ENCODE assay signal across 8 mouse cellular contexts in the genomic region with DNA sequence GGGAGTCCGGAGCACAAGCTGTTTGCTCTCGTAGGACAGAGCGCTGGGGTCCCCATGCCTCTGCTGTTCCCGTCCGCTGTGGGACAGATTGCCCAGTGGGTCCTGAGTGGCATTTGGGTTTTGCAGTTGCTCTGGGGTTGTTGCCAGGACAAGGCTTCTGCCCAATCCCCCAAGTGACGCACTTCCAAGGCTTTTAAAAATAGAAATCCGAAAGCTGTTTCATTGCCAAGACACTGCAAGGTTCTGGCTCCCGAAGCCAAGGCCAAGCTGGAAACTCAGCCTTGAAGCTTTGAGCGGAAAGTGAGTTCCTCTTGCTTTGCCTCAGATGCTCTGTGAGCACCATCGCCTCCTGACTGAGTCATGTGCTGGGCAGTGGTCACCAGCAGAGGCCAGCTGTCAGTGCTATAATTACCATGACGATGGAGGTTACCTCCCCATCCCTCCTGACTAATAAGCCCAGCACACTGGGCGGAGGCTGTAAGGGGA. TPM values are rescaled to one million over a fixed set of nuclear protein-coding genes. Genes with fewer than 3 reads are reported as not detected.
A peak's percentile ranks its signal among the peaks of the same experiment; 100 is the strongest.
DNase-seq lines count a peak whose midpoint lies in the region; ATAC-seq lines count a peak whose summit lies in the region.

No protein-coding gene starts in this region.

- no peaks in the 10 kb centered on the region for H3K36me3 ChIP-seq in heart, embryonic 16.5 days (ENCODE audit: control insufficient read depth, insufficient read depth)
- H3K36me3 ChIP-seq in liver, embryonic 11.5 days (ENCODE audit: control insufficient read depth, insufficient read depth, low read length), result no peaks in the 10 kb centered on the region

- no peaks in the 10 kb centered on the region for H3K9me3 ChIP-seq in heart, embryonic 16.5 days (replicated peaks; ENCODE audit: control insufficient read depth, low read length)
- H3K9me3 ChIP-seq in liver, embryonic 11.5 days (ENCODE audit: control insufficient read depth, low read length), result no peaks in the 10 kb centered on the region

- peak; percentile 78 for ATAC-seq in heart, embryonic 16.5 days (replicated peaks; ENCODE audit: extremely low read depth, insufficient read depth, low FRiP score)
- ATAC-seq in liver, embryonic 11.5 days (replicated peaks; ENCODE audit: low FRiP score), result no peak

- H3K9ac ChIP-seq in heart, embryonic 16.5 days (ENCODE audit: low read length), result no peak overlapping the region
- no peak overlapping the region for H3K9ac ChIP-seq in liver, embryonic 11.5 days (ENCODE audit: low read depth, low read length)

- WGBS in heart, embryonic 16.5 days, result 36% methylated on average over 12 of the region's 12 CpGs
- 82% methylated on average over 12 of the region's 12 CpGs for WGBS in liver, embryonic 11.5 days

- H3K27ac ChIP-seq in heart, embryonic 16.5 days (ENCODE audit: low read length), result peak overlapping the region; percentile 37; the same call in 1 of the 2 replicates
- no peak overlapping the region for H3K27ac ChIP-seq in liver, embryonic 11.5 days (ENCODE audit: low read depth, low read length)

- peaks cover 13% of the 10 kb centered on the region for H3K4me1 ChIP-seq in heart, embryonic 16.5 days (ENCODE audit: control insufficient read depth, insufficient read depth, low read length)
- no peaks in the 10 kb centered on the region for H3K4me1 ChIP-seq in liver, embryonic 11.5 days (replicated peaks; ENCODE audit: control insufficient read depth, insufficient read depth, low read length)

- DNase-seq in ovary, adult 18-20 months (ENCODE audit: low spot score), result peak; percentile 89
- DNase-seq in ovary, postnatal 10 days (ENCODE audit: low spot score), result no peak
- DNase-seq in cerebellum, postnatal 10 days, result peak; percentile 92 to 93
- peak; percentile 38 to 73 for DNase-seq in layer of hippocampus, postnatal 14 days (ENCODE audit: low spot score in 2 of 2)
- peak; percentile 38 for DNase-seq in ovary, postnatal 14 days (ENCODE audit: low spot score)
- DNase-seq in natural killer cell, adult 2 months (ENCODE audit: low spot score in 2 of 2), result no peak
- no peak for DNase-seq in liver, embryonic 11.5 days (ENCODE audit: low spot score)

- no peak overlapping the region for H3K4me3 ChIP-seq in heart, embryonic 16.5 days (ENCODE audit: low read length)
- no peak overlapping the region for H3K4me3 ChIP-seq in liver, embryonic 11.5 days (ENCODE audit: low read depth, low read length)

- peak overlapping the region; percentile 34 for H3K4me2 ChIP-seq in heart, embryonic 16.5 days (ENCODE audit: low read depth, low read length)
- no peak overlapping the region for H3K4me2 ChIP-seq in liver, embryonic 11.5 days

- H3K27me3 ChIP-seq in heart, embryonic 16.5 days (ENCODE audit: control insufficient read depth, insufficient read depth, low read length), result no peaks in the 10 kb centered on the region
- no peaks in the 10 kb centered on the region for H3K27me3 ChIP-seq in liver, embryonic 11.5 days (replicated peaks; ENCODE audit: control insufficient read depth, insufficient read depth, low read length)

RNA-seq across cellular contexts. Expression of gene Cgnl1, which starts 54.7 kb away (rescaled TPM):
- 25.3 and 29.6 TPM in 2 replicates for polyA plus RNA-seq in heart, embryonic 16.5 days (2015; fragmentation: Nextera tagmentation; extraction: Ambion mirVana)
- 10 to 100 TPM; 10.2 to 14.8 TPM for total RNA-seq in layer of hippocampus, postnatal 14 days (2021)
- 4.5 and 5.9 TPM in 2 replicates for polyA plus RNA-seq in liver, embryonic 11.5 days (2014; fragmentation: Nextera tagmentation; extraction: Ambion mirVana)

Comparison
In these comparisons a context has a peak if more than half of its experiments do, and no peak if none do; other contexts are left out.
1. DNase-seq: peak in ovary, adult 18-20 months (single experiment), cerebellum, postnatal 10 days (2 of 2), layer of hippocampus, postnatal 14 days (2 of 2) and ovary, postnatal 14 days (single experiment); none in ovary, postnatal 10 days (single experiment), natural killer cell, adult 2 months (0 of 2) and liver, embryonic 11.5 days (single experiment).